Mouse (Mus musculus) urinary bladder, adult 18-20 months (tissue): ENCODE measurements around the gene Lekr1.

Experiments used
- DNase-seq, 2 experiments: peaks; one replicate each; pipeline ENCODE4 v3.0.0; 2022; ENCODE audit warnings: low spot score in 2 of 2, mixed read lengths in 2 of 2

The Lekr1 gene

GRCm38 (mm10) chr3:65656902-65657660, 8.9 kb upstream of the Lekr1 start:
- DNase-seq = no peak

GRCm38 (mm10) chr3:65658081-65658612, 7.9 kb upstream of the Lekr1 start:
- DNase-seq = no peak

- peak; percentile 76 to 78 for DNase-seq
Observed at GRCm38 (mm10) chr3:65658721-65659619, 7.1 kb upstream of the Lekr1 start.

GRCm38 (mm10) chr3:65659620-65659932, 6.5 kb upstream of the Lekr1 start:
- DNase-seq = no peak

GRCm38 (mm10) chr3:65660336-65660735, 5.7 kb upstream of the Lekr1 start:
- DNase-seq = no peak

GRCm38 (mm10) chr3:65661731-65662130, 4.3 kb upstream of the Lekr1 start:
- no peak for DNase-seq

GRCm38 (mm10) chr3:65663176-65663575, 2.9 kb upstream of the Lekr1 start:
- no peak for DNase-seq

- no peak for DNase-seq
Observed at GRCm38 (mm10) chr3:65670216-65670615, 4.2 kb downstream of the Lekr1 start.

GRCm38 (mm10) chr3:65673725-65674124, 7.7 kb downstream of the Lekr1 start:
- peak in 1 of 2 experiments; percentile 11 for DNase-seq

- no peak for DNase-seq
Observed at GRCm38 (mm10) chr3:65680612-65681011, 14.6 kb downstream of the Lekr1 start.

- no peak for DNase-seq
Observed at GRCm38 (mm10) chr3:65689705-65690104, 23.7 kb downstream of the Lekr1 start.

- DNase-seq = no peak
Observed at GRCm38 (mm10) chr3:65690850-65691249, 24.8 kb downstream of the Lekr1 start.

GRCm38 (mm10) chr3:65699704-65700103, 33.7 kb downstream of the Lekr1 start:
- no peak for DNase-seq

GRCm38 (mm10) chr3:65714372-65714771, 48.3 kb downstream of the Lekr1 start:
- no peak for DNase-seq

- DNase-seq = no peak
Observed at GRCm38 (mm10) chr3:65717406-65717805, 51.4 kb downstream of the Lekr1 start.

- no peak for DNase-seq
Observed at GRCm38 (mm10) chr3:65722897-65723296, 56.9 kb downstream of the Lekr1 start.

GRCm38 (mm10) chr3:65723664-65724063, 57.6 kb downstream of the Lekr1 start:
- no peak for DNase-seq

- DNase-seq = no peak
Observed at GRCm38 (mm10) chr3:65737816-65738215, 71.8 kb downstream of the Lekr1 start.

- no peak for DNase-seq
Observed at GRCm38 (mm10) chr3:65744936-65745335, 78.9 kb downstream of the Lekr1 start.

GRCm38 (mm10) chr3:65764511-65765508, 98.8 kb downstream of the Lekr1 start:
- no peak for DNase-seq

GRCm38 (mm10) chr3:65766387-65766786, 100.4 kb downstream of the Lekr1 start:
- no peak for DNase-seq
